Comparison of ENCODE assay signal across 40 mouse cellular contexts in genomic region chr1:44063439-44063838, GRCm38 (mm10). TPM values are rescaled to one million over a fixed set of nuclear protein-coding genes. Genes with fewer than 3 reads are reported as not detected.
"Had no signal": no experiment of that assay in that cellular context is flagged by ENCODE, and none has a peak within 500 bp of the region (broad histone marks: within the 10 kb centered on the region; RNA-seq: fewer than 3 reads in every experiment).

No protein-coding gene starts in this region.

- H3K27ac ChIP-seq: limb, embryonic 10.5 days; limb, embryonic 12.5 days; limb, embryonic 13.5 days; limb, embryonic 15.5 days; liver, embryonic 12.5 days; liver, embryonic 13.5 days; liver, embryonic 14.5 days; liver, embryonic 15.5 days; lung, embryonic 15.5 days; macrophage; midbrain, embryonic 10.5 days; midbrain, embryonic 12.5 days; midbrain, embryonic 13.5 days; midbrain, embryonic 15.5 days; neural tube, embryonic 12.5 days had no signal

- H3K9me3 ChIP-seq: limb, embryonic 10.5 days; limb, embryonic 12.5 days; limb, embryonic 13.5 days; limb, embryonic 15.5 days; liver, embryonic 12.5 days; liver, embryonic 13.5 days; liver, embryonic 15.5 days; lung, embryonic 15.5 days; megakaryocyte, embryonic 14.5 days; midbrain, embryonic 10.5 days; midbrain, embryonic 12.5 days; midbrain, embryonic 13.5 days; midbrain, embryonic 15.5 days; neural tube, embryonic 12.5 days had no signal

- H3K4me1 ChIP-seq: limb, embryonic 10.5 days; limb, embryonic 12.5 days; limb, embryonic 13.5 days; limb, embryonic 15.5 days; liver, embryonic 12.5 days; liver, embryonic 13.5 days; liver, embryonic 15.5 days; lung, embryonic 15.5 days; midbrain, embryonic 10.5 days; midbrain, embryonic 12.5 days; midbrain, embryonic 13.5 days; midbrain, embryonic 15.5 days; neural tube, embryonic 12.5 days had no signal

- H3K9ac ChIP-seq: limb, embryonic 12.5 days; limb, embryonic 13.5 days; limb, embryonic 15.5 days; liver, embryonic 12.5 days; liver, embryonic 13.5 days; liver, embryonic 14.5 days; liver, embryonic 15.5 days; liver, postnatal 0 days; lung, embryonic 14.5 days; lung, embryonic 15.5 days; midbrain, embryonic 12.5 days; midbrain, embryonic 13.5 days; midbrain, embryonic 15.5 days; neural tube, embryonic 12.5 days had no signal

- H3K36me3 ChIP-seq: limb, embryonic 10.5 days; limb, embryonic 12.5 days; limb, embryonic 13.5 days; limb, embryonic 15.5 days; liver, embryonic 12.5 days; liver, embryonic 13.5 days; liver, embryonic 15.5 days; lung, embryonic 15.5 days; midbrain, embryonic 10.5 days; midbrain, embryonic 12.5 days; midbrain, embryonic 13.5 days; midbrain, embryonic 15.5 days; neural tube, embryonic 12.5 days had no signal

- H3K4me2 ChIP-seq: limb, embryonic 12.5 days; limb, embryonic 13.5 days; limb, embryonic 15.5 days; liver, embryonic 11.5 days; liver, embryonic 12.5 days; liver, embryonic 13.5 days; liver, embryonic 15.5 days; lung, embryonic 14.5 days; lung, embryonic 15.5 days; midbrain, embryonic 11.5 days; midbrain, embryonic 12.5 days; midbrain, embryonic 13.5 days; midbrain, embryonic 15.5 days; neural tube, embryonic 12.5 days had no signal

- DNase-seq: left cerebral cortex, postnatal 4 days; liver; liver, embryonic 13.5 days; liver, postnatal 0 days; lung, adult 18-20 months; lung, adult 2 months; lung, embryonic 14.5 days; lung, postnatal 10 days; lung, postnatal 14 days; lung, postnatal 36 days; lung, postnatal 4 days; midbrain, embryonic 14.5 days had no signal

- H3K27me3 ChIP-seq: limb, embryonic 12.5 days; limb, embryonic 13.5 days; limb, embryonic 15.5 days; liver, embryonic 12.5 days; liver, embryonic 13.5 days; liver, embryonic 15.5 days; lung, embryonic 15.5 days; megakaryocyte, embryonic 14.5 days; midbrain, embryonic 12.5 days; midbrain, embryonic 13.5 days; midbrain, embryonic 15.5 days; neural tube, embryonic 12.5 days had no signal

- H3K4me3 ChIP-seq: limb, embryonic 10.5 days; limb, embryonic 12.5 days; limb, embryonic 13.5 days; limb, embryonic 15.5 days; liver, embryonic 12.5 days; liver, embryonic 13.5 days; liver, embryonic 15.5 days; lung, embryonic 15.5 days; megakaryocyte, embryonic 14.5 days; midbrain, embryonic 10.5 days; midbrain, embryonic 12.5 days; midbrain, embryonic 13.5 days; midbrain, embryonic 15.5 days; myocyte; neural tube, embryonic 12.5 days had no signal

RNA-seq across cellular contexts. Expression of gene Gm8251, which starts 1.7 kb away (rescaled TPM):
- total RNA-seq: left cerebral cortex, postnatal 10 days; left cerebral cortex, postnatal 14 days; left cerebral cortex, postnatal 25 days; left cerebral cortex, postnatal 36 days; left cerebral cortex, postnatal 4 days had no signal
- polyA plus RNA-seq: liver, adult 2 months; lung, adult 2 months; lung, postnatal 0 days; macrophage; midbrain, embryonic 16.5 days; midbrain, postnatal 0 days; myocyte had no signal

RNA-seq across cellular contexts. Expression of gene Mettl21c, which starts 43.6 kb away (rescaled TPM):
- total RNA-seq: left cerebral cortex, postnatal 14 days; left cerebral cortex, postnatal 25 days; left cerebral cortex, postnatal 36 days; liver, adult 2 months; megakaryocyte progenitor cell, adult 5-6 weeks; megakaryocyte, adult 5-6 weeks had no signal
- polyA plus RNA-seq: liver, adult 2 months; lung, adult 2 months; macrophage had no signal
